Mouse (Mus musculus) liver, embryonic 14.5 days (tissue): Measurements from ENCODE around the gene Gm4559.
"Not testable (repeated sequence)": the region's sequence is repeated elsewhere in the genome, so short reads cannot be mapped to it uniquely, and the experiment has no call there.

Source experiments
- CTCF ChIP-seq: IDR thresholded peaks from 2 replicates; pipeline ENCODE4 v1.5.1; 2016; ENCODE audit warnings: antibody characterized with exemption, low read depth, control low read depth
- EP300 ChIP-seq: IDR thresholded peaks from 2 replicates; pipeline ENCODE4 v1.6.1; 2016; ENCODE audit warnings: antibody characterized with exemption, low read depth

DNA sequence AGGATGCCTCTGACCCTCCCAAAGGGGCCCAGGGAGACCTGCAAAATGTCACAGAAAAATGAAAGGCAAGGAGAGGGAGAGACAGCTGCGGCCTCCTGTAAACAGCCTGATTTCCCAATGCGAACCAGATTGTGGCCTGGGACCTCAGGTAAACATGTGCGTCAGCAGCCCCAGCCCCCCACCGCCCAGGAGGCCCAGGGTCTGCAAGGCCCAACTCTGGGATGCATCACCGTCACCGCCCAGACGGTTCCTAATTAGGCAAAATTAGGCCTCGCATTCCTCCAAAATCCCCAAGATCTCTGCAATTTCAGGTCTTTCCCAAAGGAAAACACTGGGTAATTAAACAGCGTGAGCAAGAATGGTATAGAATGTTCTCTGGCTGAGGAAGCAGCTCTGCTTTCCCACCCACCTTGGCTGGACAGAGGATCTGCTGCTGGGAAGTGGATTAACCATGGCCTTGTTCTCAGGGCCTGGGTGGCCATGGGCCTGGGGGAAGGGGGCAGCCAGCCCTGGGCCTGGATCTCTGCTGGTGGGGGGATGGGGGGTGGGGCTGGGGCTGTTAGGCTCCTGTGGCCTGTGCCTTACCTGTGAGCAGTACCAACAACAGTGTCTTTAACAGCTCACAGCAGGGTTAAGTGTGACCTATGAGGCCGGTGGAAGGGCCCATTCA is 47.6 kb upstream of the Gm4559 start:
- TF ChIP-seq EP300, CTCF: not testable (repeated sequence)
